Comparison of ENCODE assay signal across 7 mouse cellular contexts in the genomic region with DNA sequence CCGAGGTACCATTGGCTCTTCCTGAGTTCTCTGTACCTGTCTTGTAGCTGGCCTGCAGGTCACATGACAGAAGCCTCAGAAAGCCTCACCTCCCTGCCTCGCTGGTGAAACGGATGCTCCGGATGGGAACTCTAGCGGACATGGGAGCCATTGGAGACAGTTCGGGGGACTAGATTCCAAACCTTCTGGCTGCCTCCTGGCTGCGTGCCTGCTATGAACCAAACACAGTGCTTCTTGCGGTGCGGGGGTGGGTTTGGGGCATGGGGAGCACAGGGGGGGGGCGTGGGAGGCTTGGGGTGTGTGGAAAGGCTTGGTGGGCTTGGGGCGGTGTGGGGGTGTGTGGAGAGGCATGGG.
DNase-seq lines count a peak whose midpoint lies in the region; ATAC-seq lines count a peak whose summit lies in the region.

No protein-coding gene starts in this region.

- peak overlapping the region; percentile 43 for H3K9ac ChIP-seq in forebrain, embryonic 13.5 days

- H3K27ac ChIP-seq in forebrain, embryonic 13.5 days: peak overlapping the region; percentile 87

- no peak overlapping the region for H3K4me2 ChIP-seq in forebrain, embryonic 13.5 days

- H3K27me3 ChIP-seq in forebrain, embryonic 13.5 days: no peaks in the 10 kb centered on the region

- peak; percentile 52 for DNase-seq in testis, postnatal 10 days (ENCODE audit: low spot score)
- no peak for DNase-seq in testis, postnatal 14 days (ENCODE audit: low spot score)
- peak; percentile 23 to 60 for DNase-seq in kidney, postnatal 25 days
- no peak for DNase-seq in right cerebral cortex, postnatal 36 days (ENCODE audit: low spot score in 2 of 2)
- no peak for DNase-seq in left cerebral cortex, adult 18-20 months (ENCODE audit: low spot score in 2 of 2)

- no peaks in the 10 kb centered on the region for H3K36me3 ChIP-seq in forebrain, embryonic 13.5 days (ENCODE audit: poor library complexity, severe bottlenecking)

- peaks cover 33% of the 10 kb centered on the region for H3K4me1 ChIP-seq in forebrain, embryonic 13.5 days

- 54% methylated on average over 11 of the region's 11 CpGs for WGBS in forebrain, embryonic 13.5 days

- H3K9me3 ChIP-seq in forebrain, embryonic 13.5 days (replicated peaks): no peaks in the 10 kb centered on the region

- ATAC-seq in forebrain, embryonic 13.5 days: peak; percentile 0; the same call in 1 of the 2 replicates
- ATAC-seq in erythroblast, adult 5-6 weeks (replicated peaks; ENCODE audit: low FRiP score, poor library complexity, severe bottlenecking): no peak

- no peak overlapping the region for H3K4me3 ChIP-seq in forebrain, embryonic 13.5 days

Comparison
In these comparisons a context has a peak if more than half of its experiments do, and no peak if none do; other contexts are left out.
1. DNase-seq: peak in testis, postnatal 10 days (single experiment) and kidney, postnatal 25 days (2 of 2); none in testis, postnatal 14 days (single experiment), right cerebral cortex, postnatal 36 days (0 of 2) and left cerebral cortex, adult 18-20 months (0 of 2).